Mouse (Mus musculus): ENCODE data around the gene Panx3. TPM values are rescaled to one million over a fixed set of nuclear protein-coding genes. Genes with fewer than 3 reads are reported as not detected.

Panx3 gene
- polyA plus RNA-seq (2015; fragmentation: Nextera tagmentation; extraction: Ambion mirVana) = not detected in 2 replicates

- H3K9me3 ChIP-seq (ENCODE audit: control insufficient read depth, low read length) = no peaks in the 10 kb centered on the region
- H3K9ac ChIP-seq (ENCODE audit: low read depth, low read length) = no peak within 1 kb of the TSS
- WGBS = 69% methylated on average over 6 of the region's 6 CpGs
- H3K4me2 ChIP-seq (ENCODE audit: low read depth, low read length) = no peak within 1 kb of the TSS
- no peak within 1 kb of the TSS for H3K4me3 ChIP-seq (ENCODE audit: low read length)
- H3K27me3 ChIP-seq (replicated peaks; ENCODE audit: control insufficient read depth, insufficient read depth, low read length) = no peaks in the 10 kb centered on the region
- no peaks in the 10 kb centered on the region for H3K4me1 ChIP-seq (ENCODE audit: control insufficient read depth, insufficient read depth, low read length)
- H3K27ac ChIP-seq (ENCODE audit: low read length) = no peak within 1 kb of the TSS
- no peak for ATAC-seq
- no peaks in the 10 kb centered on the region for H3K36me3 ChIP-seq (ENCODE audit: control insufficient read depth, insufficient read depth, low read length)
These were observed at the start of gene Panx3 for GRCm38 (mm10) chr9:37669115-37669514. TSS of gene Panx3 (minus strand) at chr9:37669235.

- Histone ChIP-seq H3K36me3 (ENCODE audit: control insufficient read depth, insufficient read depth, low read length) (no peaks in the 10 kb centered on the region), H3K27me3 (replicated peaks; ENCODE audit: control insufficient read depth, insufficient read depth, low read length) (no peaks in the 10 kb centered on the region), H3K4me3 (ENCODE audit: low read length) (no peak within 1 kb of the TSS), H3K4me2 (ENCODE audit: low read depth, low read length) (no peak within 1 kb of the TSS), H3K9ac (ENCODE audit: low read depth, low read length) (no peak within 1 kb of the TSS), H3K4me1 (ENCODE audit: control insufficient read depth, insufficient read depth, low read length) (no peaks in the 10 kb centered on the region), H3K27ac (ENCODE audit: low read length) (no peak within 1 kb of the TSS), H3K9me3 (ENCODE audit: control insufficient read depth, low read length) (no peaks in the 10 kb centered on the region)
- ATAC-seq = no peak
- 72% methylated on average over 1 of the region's 1 CpGs for WGBS
These were observed 47.1 kb upstream of the Panx3 start, which contains the start of gene Olfr160 for GRCm38 (mm10) chr9:37716150-37716549. TSS of gene Olfr160 (minus strand) at chr9:37716250.

- no peaks in the 10 kb centered on the region for H3K4me1 ChIP-seq (ENCODE audit: control insufficient read depth, insufficient read depth, low read length)
- H3K36me3 ChIP-seq (ENCODE audit: control insufficient read depth, insufficient read depth, low read length) = no peaks in the 10 kb centered on the region
- no peaks in the 10 kb centered on the region for H3K27me3 ChIP-seq (replicated peaks; ENCODE audit: control insufficient read depth, insufficient read depth, low read length)
- H3K4me2 ChIP-seq (ENCODE audit: low read depth, low read length) = no peak overlapping the region
- no peaks in the 10 kb centered on the region for H3K9me3 ChIP-seq (ENCODE audit: control insufficient read depth, low read length)
- no peak overlapping the region for H3K4me3 ChIP-seq (ENCODE audit: low read length)
- ATAC-seq = no peak
- H3K27ac ChIP-seq (ENCODE audit: low read length) = no peak overlapping the region
- WGBS = 65% methylated on average over 5 of the region's 5 CpGs
- H3K9ac ChIP-seq (ENCODE audit: low read depth, low read length) = no peak overlapping the region
These were observed 21.1 kb upstream of the Panx3 start for GRCm38 (mm10) chr9:37689970-37690686.

GRCm38 (mm10) chr9:37687941-37688303 is 18.9 kb upstream of the Panx3 start:
- Histone ChIP-seq H3K4me3 (ENCODE audit: low read length) (no peak overlapping the region), H3K27ac (ENCODE audit: low read length) (no peak overlapping the region), H3K4me2 (ENCODE audit: low read depth, low read length) (no peak overlapping the region), H3K36me3 (ENCODE audit: control insufficient read depth, insufficient read depth, low read length) (no peaks in the 10 kb centered on the region), H3K4me1 (ENCODE audit: control insufficient read depth, insufficient read depth, low read length) (no peaks in the 10 kb centered on the region), H3K9me3 (ENCODE audit: control insufficient read depth, low read length) (no peaks in the 10 kb centered on the region), H3K9ac (ENCODE audit: low read depth, low read length) (no peak overlapping the region), H3K27me3 (replicated peaks; ENCODE audit: control insufficient read depth, insufficient read depth, low read length) (no peaks in the 10 kb centered on the region)
- ATAC-seq = no peak
- whole genome bisulfite sequencing = 52% methylated on average over 3 of the region's 3 CpGs

- no peak overlapping the region for H3K4me2 ChIP-seq (ENCODE audit: low read depth, low read length)
- no peaks in the 10 kb centered on the region for H3K36me3 ChIP-seq (ENCODE audit: control insufficient read depth, insufficient read depth, low read length)
- H3K4me3 ChIP-seq (ENCODE audit: low read length) = no peak overlapping the region
- no peak overlapping the region for H3K9ac ChIP-seq (ENCODE audit: low read depth, low read length)
- no peaks in the 10 kb centered on the region for H3K9me3 ChIP-seq (ENCODE audit: control insufficient read depth, low read length)
- ATAC-seq = no peak
- WGBS = 80% methylated on average over 3 of the region's 3 CpGs
- no peaks in the 10 kb centered on the region for H3K4me1 ChIP-seq (ENCODE audit: control insufficient read depth, insufficient read depth, low read length)
- H3K27ac ChIP-seq (ENCODE audit: low read length) = no peak overlapping the region
- H3K27me3 ChIP-seq (replicated peaks; ENCODE audit: control insufficient read depth, insufficient read depth, low read length) = no peaks in the 10 kb centered on the region
These were observed 18.4 kb upstream of the Panx3 start for GRCm38 (mm10) chr9:37687288-37687940.

- Histone ChIP-seq H3K36me3 (ENCODE audit: control insufficient read depth, insufficient read depth, low read length) (no peaks in the 10 kb centered on the region), H3K4me3 (ENCODE audit: low read length) (no peak overlapping the region), H3K27ac (ENCODE audit: low read length) (no peak overlapping the region), H3K27me3 (replicated peaks; ENCODE audit: control insufficient read depth, insufficient read depth, low read length) (no peaks in the 10 kb centered on the region), H3K9me3 (ENCODE audit: control insufficient read depth, low read length) (no peaks in the 10 kb centered on the region), H3K9ac (ENCODE audit: low read depth, low read length) (no peak overlapping the region), H3K4me1 (ENCODE audit: control insufficient read depth, insufficient read depth, low read length) (no peaks in the 10 kb centered on the region), H3K4me2 (ENCODE audit: low read depth, low read length) (no peak overlapping the region)
- WGBS = 88% methylated on average over 1 of the region's 1 CpGs
- no peak for ATAC-seq
These were observed 12.1 kb upstream of the Panx3 start for GRCm38 (mm10) chr9:37681123-37681522.

GRCm38 (mm10) chr9:37675287-37675686 is 6.3 kb upstream of the Panx3 start:
- H3K4me3 ChIP-seq (ENCODE audit: low read length) = no peak overlapping the region
- 79% methylated on average over 4 of the region's 4 CpGs for WGBS
- H3K27ac ChIP-seq (ENCODE audit: low read length) = no peak overlapping the region
- H3K4me2 ChIP-seq (ENCODE audit: low read depth, low read length) = no peak overlapping the region
- no peak for ATAC-seq
- H3K4me1 ChIP-seq (ENCODE audit: control insufficient read depth, insufficient read depth, low read length) = no peaks in the 10 kb centered on the region
- no peaks in the 10 kb centered on the region for H3K36me3 ChIP-seq (ENCODE audit: control insufficient read depth, insufficient read depth, low read length)
- no peak overlapping the region for H3K9ac ChIP-seq (ENCODE audit: low read depth, low read length)
- no peaks in the 10 kb centered on the region for H3K27me3 ChIP-seq (replicated peaks; ENCODE audit: control insufficient read depth, insufficient read depth, low read length)
- H3K9me3 ChIP-seq (ENCODE audit: control insufficient read depth, low read length) = no peaks in the 10 kb centered on the region

GRCm38 (mm10) chr9:37670261-37670660 is 1.2 kb upstream of the Panx3 start:
- Histone ChIP-seq H3K27ac (ENCODE audit: low read length) (no peak overlapping the region), H3K27me3 (replicated peaks; ENCODE audit: control insufficient read depth, insufficient read depth, low read length) (no peaks in the 10 kb centered on the region), H3K9ac (ENCODE audit: low read depth, low read length) (no peak overlapping the region), H3K36me3 (ENCODE audit: control insufficient read depth, insufficient read depth, low read length) (no peaks in the 10 kb centered on the region), H3K4me2 (ENCODE audit: low read depth, low read length) (no peak overlapping the region), H3K4me1 (ENCODE audit: control insufficient read depth, insufficient read depth, low read length) (no peaks in the 10 kb centered on the region), H3K4me3 (ENCODE audit: low read length) (no peak overlapping the region), H3K9me3 (ENCODE audit: control insufficient read depth, low read length) (no peaks in the 10 kb centered on the region)
- ATAC-seq = no peak
- 88% methylated on average over 3 of the region's 3 CpGs for WGBS

- no peaks in the 10 kb centered on the region for H3K27me3 ChIP-seq (replicated peaks; ENCODE audit: control insufficient read depth, insufficient read depth, low read length)
- H3K4me3 ChIP-seq (ENCODE audit: low read length) = no peak overlapping the region
- no peak for ATAC-seq
- 49% methylated on average over 4 of the region's 4 CpGs for WGBS
- no peaks in the 10 kb centered on the region for H3K9me3 ChIP-seq (ENCODE audit: control insufficient read depth, low read length)
- H3K27ac ChIP-seq (ENCODE audit: low read length) = no peak overlapping the region
- no peak overlapping the region for H3K9ac ChIP-seq (ENCODE audit: low read depth, low read length)
- no peaks in the 10 kb centered on the region for H3K36me3 ChIP-seq (ENCODE audit: control insufficient read depth, insufficient read depth, low read length)
- no peaks in the 10 kb centered on the region for H3K4me1 ChIP-seq (ENCODE audit: control insufficient read depth, insufficient read depth, low read length)
- H3K4me2 ChIP-seq (ENCODE audit: low read depth, low read length) = no peak overlapping the region
These were observed 643 bp upstream of the Panx3 start for GRCm38 (mm10) chr9:37669678-37670077.
